Mouse (Mus musculus): ENCODE results near the gene Mto1.
"Not testable (repeated sequence)": the region's sequence is repeated elsewhere in the genome, so short reads cannot be mapped to it uniquely, and the experiment has no call there.

Mto1 gene

GRCm38 (mm10) chr9:78505223-78505622, 57.2 kb downstream of the Mto1 start:
- in situ Hi-C loops (cut with MseI, MboI): no loop called here

DNA sequence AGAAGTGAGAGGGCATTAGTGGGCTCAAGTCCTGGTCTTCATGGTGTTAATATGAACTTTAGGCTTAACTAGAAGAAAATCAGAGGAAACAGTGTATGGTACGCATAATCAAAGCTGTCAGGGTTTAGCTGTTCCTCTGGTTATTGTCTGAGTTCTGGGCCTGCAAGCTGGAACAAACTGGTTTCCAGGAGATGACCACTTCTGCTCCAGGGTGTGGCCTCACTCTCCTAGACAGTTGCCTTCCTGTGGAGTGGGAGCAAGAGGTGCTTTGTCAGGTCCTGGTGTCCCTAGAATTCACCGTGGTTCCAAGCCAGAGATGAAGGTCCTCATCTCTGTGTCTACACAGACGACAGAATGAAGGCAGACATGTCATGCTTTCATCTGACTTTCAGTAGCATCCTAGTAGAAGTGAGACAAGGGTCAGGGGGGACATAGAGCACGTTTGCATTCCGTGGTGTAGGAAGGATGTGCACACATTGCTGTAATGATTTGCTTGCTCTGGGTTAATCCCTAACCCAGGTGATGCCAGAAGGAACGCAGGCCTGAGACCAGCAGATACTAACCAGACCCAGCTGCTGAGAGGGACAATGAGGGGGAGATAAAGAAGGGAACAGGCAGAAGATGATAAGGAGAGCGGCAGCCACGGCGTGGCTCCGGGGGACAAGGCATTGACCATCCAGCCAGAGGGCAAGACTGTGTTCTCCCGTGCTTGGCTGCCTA, 58.2 kb downstream of the Mto1 start:
- in situ Hi-C loops (cut with MseI, MboI): no loop called here

DNA sequence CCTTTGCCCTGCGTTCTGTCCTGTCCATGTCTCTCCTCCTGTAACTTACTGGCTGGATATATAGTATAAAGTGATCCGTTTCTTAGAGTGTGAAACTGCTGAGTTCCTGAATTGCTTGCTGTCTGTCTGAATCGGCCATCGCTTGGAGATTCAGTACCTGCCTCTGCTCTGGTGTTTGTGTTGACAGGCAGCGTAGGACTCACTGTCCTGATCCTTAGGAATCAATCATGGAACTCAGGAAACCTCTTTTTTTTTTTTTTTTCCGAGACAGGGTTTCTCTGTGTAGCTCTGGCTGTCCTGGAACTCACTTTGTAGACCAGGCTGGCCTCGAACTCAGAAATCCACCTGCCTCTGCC, 58.7 kb downstream of the Mto1 start:
- in situ Hi-C loops (cut with MseI, MboI): no loop called here

DNA sequence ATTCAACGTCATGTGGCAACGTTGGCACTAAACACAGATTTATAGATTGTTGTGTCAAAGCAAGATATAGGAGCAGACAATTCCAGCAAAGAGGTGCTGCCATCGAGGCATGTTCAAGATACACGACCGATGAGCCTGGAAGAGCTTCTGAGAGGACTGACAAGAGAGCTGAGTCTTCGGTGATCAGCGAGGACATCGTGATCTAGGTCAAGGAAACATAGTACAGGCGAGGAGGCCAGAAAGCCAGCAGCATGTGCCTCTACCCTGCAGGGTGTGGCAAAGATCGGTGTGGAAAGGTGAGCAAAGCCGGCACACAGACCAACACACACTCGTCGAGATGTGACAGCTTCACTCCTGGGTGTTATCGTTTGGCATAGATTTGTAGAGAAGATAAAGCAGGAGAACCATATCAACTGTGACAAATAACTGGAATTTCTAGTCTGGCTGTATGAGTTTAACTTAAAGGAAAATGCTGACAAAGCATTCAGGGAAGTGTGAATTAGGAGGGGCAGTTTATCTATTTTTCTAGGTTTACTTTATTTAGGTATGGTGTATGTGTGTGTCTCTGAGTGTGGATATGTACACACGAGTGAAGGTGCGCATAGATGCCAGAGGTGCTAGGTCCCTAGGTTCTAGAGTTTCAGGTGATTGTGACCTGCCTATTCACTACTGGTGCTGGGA, 60.2 kb downstream of the Mto1 start:
- in situ Hi-C loops (cut with MseI, MboI): no loop called here

- in situ Hi-C loops (cut with MseI, MboI): no loop called here
These were observed 63.7 kb downstream of the Mto1 start for GRCm38 (mm10) chr9:78511705-78512104.

GRCm38 (mm10) chr9:78513776-78514500, 65.9 kb downstream of the Mto1 start:
- in situ Hi-C loops (cut with MseI, MboI): no loop called here

DNA sequence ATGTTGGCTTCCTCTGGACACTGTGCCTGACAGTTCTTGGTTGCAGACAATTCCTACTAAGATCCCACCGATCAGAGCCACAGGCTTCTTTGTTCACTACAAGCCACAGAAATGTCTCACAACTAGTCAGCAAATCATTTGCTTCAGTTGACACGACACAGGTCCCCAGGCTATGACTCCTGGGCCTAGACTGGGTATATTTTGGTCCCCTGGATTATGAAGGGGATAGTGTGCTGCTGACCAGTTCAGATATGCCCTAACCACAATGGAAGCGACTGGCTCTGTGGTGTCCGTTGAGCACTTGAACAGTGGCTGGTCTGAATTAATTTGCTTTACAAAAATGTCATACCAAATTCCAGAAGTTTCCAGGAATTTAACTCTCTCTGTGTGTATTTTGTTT, 66.7 kb downstream of the Mto1 start:
- in situ Hi-C loops (cut with MseI, MboI): no loop called here

GRCm38 (mm10) chr9:78516125-78516524, 68.1 kb downstream of the Mto1 start:
- in situ Hi-C loops (cut with MseI, MboI): no loop called here

- in situ Hi-C loops (cut with MseI, MboI): not testable (repeated sequence)
These were observed 69.2 kb downstream of the Mto1 start for GRCm38 (mm10) chr9:78517237-78517636.

GRCm38 (mm10) chr9:78520127-78520779, 72.2 kb downstream of the Mto1 start:
- in situ Hi-C loops (cut with MseI, MboI): no loop called here

DNA sequence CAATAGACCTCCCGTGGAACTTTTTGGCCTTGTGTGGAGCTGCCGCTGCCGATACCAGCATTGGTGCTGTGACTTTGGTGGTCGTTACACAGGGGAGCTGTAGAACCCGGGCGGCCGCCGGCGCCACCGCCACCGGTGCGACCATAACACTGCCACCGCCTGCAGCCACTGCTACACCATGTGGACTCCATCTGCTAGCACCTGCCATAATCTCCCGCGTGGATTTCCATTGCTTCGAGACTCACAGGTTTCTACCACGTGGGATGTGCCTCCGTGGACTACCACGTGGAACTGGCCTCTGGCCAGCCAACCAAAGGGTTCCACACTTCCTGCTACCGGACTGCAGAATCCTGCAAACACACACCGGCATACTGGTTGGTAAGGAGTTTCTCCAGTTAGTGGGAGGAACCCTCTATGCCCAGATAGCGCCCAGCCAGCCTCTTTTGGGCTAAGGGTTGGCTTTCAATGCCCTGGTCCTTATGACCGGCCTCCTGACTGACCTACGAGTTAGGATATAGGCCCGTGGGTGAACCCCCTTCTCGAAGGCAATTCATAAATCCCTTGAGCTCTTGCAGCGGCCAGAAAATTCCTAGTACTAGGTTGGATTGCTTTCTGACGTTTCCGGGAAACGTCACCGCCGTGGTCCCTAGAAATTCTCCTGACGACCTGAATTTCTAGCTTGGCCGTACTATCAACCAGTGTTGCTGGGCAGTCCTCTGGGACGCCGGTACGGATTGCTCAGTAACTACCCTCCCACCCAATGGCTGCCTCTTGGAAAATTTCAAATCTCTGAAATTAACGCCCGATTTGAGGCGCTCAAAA, 73.0 kb downstream of the Mto1 start:
- in situ Hi-C loops (cut with MseI, MboI): no loop called here

DNA sequence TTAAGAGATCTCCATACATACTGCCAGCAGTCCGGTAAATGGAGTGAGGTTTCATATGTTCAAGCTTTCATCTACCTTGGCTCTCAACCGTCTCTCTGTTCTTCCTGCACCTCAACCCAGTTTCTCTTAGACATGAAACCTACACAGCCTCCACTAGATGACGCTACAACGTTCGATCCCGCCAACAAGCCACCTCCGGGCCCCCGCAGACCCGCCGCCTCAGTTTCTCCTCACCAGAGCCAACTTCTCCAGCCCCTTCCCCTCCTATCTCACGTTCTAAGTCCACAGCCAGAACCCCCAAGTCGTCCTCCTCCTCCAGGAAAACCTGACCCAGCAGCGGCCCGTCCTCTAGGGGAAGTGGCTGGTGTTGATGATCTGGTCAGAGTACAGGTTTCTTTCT, 73.7 kb downstream of the Mto1 start:
- in situ Hi-C loops (cut with MseI, MboI): no loop called here
